Mouse (Mus musculus) spleen, postnatal 14 days (tissue): ENCODE results near the gene Csf2.

ENCODE experiments used
- DNase-seq, 2 experiments: peaks; one replicate each; pipeline ENCODE4 v3.0.0; 2021 to 2022; ENCODE audit warnings: low spot score in 2 of 2

The Csf2 gene

DNA sequence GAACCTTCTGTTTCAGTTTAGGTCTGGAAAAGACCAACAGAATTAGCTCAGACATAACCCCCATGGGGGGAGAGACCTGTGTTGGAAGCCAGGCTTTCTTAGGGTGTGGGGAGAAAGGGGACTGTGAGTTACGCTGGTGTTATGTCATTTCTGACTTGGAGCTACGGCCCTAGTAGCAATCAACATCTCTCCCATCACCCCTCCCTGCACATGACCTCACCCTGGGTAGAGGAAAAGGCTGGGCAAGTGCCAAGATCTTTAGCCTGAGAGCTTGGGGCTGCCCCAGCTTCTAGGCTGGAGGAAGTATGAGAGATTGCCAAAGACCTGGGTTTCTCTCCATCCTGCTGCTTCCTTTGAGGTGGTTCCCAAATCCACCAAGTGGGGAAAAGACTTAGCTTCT, 12.5 kb downstream of the Csf2 start:
- no peak for DNase-seq

DNA sequence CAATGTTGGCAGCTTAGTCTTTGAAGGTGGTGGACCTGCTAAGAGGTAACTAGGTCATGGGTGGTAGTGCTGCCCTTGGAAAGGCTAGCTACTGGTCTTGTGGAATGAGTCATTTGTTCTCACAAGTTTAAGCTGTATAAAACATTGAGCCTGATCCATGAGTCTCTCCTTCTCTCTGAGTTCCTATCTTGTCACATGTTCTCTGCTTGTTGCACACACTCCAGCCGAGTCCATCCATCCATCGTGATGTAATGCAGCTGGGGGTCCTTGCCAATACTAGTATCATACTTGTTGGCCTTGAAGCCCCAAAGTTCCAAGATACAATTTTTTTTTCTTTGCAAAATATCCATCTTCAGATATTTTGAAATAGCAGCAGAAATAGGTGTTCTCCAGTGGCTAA, 22.0 kb downstream of the Csf2 start:
- no peak for DNase-seq

DNA sequence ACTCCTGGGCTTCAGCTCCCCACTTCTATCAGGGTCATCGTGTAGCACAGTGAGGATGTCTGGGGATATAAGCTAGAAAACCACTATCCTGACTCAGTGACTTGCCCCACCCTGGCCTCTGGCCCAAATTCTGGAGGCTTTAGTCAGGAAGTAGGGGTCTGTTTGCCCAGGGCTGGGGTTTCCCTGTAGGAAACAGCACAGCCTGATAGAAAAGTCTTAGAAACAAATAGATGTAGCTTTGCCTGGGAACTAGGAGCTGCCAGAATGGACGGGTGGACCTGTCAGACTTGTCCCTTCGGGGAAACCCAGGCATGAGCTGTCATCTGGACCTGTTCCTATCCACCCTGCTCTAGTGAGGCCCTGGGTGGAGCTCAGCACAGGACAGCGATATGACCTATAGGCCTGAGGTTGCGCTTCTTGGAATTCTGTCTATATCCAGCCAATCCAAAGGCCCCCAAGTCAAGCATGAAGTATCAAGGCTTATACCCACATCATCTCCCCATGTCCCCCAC, 24.9 kb downstream of the Csf2 start:
- DNase-seq = no peak

DNA sequence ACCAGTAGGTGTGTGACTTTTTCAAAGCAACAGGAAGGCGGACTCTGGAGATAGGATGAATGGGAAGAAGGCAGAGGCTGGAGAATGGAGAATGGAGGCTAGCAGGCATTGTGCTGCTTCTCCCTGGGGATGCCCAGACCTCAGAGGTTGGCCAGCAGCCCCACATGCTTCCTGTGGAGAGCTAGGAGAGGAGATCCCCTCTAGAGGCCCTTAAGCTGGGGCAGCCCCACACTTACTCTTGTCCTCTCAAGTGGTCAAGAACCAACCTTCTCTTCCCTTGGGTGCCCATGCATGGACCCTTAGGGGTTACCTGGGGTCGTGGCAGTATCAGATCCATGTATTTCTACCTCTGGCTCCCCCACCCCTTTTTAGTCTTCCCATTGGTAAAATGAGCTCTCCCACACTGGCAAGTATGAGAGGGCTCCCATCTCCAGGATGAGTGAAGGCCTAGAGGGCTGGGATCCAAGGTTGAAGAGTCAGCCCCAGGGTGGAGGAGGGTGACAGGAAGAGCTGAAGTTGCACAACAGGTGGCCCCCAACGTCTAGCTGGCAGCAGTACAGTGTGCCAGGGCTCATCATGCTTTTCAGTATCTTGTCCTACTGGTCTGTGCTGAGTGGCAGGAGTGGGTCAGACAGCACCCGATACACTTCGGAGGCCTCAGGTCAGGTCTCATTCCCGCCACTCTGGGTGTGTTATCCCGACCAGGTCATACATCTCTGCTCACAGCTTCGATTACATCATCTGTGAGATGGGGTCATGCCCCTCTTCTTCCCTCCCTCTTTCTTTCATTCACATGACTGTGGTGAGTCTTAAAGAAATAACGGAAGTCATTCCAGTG, 25.6 kb downstream of the Csf2 start:
- DNase-seq = no peak

DNA sequence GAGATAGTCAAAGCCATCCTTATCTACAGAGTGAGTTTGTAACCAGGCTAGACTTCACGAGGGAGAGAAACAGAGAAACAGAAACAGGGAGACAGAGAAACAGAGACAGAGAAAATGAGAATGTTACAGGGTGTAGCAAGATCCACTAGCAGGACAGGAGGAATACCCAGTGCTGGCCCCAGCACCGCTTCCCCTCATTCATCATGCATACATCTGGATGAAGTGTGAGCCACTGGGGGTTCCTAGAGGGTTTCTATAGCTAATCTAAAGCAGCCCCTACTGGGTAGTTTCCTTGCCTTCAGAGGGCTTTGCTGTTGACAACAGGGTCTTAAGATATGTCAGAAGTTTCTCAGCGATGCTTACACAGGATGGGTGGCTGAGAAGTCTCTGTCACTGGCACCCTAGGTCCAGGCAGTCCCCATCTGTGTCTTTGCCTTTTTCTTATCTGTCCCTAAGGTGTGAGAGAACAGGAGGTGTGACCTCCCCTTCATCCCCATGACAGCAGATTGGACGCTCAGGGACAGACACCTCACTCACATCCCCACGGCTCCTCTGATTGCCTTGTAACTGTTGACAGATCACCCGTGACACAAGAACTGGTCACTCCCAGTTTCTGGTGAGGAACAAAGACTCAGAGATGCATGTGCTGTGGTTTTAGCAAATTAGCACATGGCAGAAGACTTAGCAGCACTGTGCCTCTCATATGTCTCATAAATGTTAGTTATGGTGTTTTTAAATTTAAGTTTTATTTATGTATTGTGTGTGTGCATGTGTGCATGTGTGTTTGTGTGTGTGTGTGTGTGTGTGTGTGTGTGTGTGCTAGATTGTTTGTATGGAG, 29.3 kb downstream of the Csf2 start:
- no peak for DNase-seq

DNA sequence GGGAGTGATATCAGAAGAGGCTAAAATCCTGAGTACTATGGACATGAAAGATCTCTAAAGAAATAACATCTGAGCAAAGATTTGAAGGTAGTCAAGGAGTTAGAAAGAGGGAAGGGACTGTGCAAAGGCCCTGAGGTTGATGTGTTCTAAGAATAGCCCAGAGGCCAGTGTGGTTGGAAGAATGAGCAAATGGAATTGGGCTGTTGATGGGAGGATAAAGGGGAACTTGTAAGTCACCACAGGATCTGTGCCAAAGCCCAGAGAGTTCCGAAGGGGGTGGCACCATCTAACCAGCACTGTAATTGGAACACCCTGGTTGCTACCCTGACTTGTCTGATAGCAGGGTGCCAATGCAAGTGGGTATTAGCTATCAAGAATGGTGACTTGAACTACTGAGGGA, 30.3 kb downstream of the Csf2 start:
- no peak for DNase-seq

DNA sequence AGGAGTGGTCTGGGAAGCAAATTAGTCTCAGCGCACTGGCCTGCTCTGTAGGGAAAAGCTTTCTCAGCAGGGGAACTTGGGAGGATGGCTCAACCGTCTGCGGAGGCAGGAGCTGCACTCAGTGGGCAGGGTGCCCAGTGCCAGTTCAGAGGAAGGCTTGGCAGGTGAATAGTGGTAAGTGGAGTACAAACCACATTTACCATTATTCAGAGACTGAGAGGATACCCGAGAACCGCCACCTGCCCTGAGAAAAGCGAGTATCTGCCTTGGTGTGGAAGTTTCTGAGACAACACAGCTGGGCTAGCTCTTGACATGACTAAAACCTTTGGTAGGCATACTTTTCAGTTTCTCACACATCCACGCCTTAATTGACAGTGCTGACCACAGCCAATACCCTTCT, 32.1 kb downstream of the Csf2 start:
- no peak for DNase-seq

DNA sequence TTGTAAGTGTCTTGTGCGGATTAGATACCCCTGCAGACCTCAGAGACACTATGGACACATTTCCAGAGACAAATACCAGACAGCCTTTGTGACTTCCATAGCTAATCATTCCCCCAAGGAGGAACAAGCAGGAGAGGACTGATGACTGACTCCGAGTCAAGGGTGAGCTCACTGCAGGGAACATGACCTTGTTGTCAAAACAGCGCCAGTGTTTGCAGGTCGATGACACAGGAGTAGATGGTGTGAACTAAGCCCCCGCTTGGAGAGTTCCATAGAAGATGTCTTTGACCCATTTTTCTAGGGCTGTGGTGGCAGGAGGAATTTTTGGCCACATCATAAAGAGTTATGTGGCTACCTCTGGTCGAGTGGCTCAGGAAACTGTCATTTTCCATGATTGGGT, 33.4 kb downstream of the Csf2 start:
- no peak for DNase-seq

DNA sequence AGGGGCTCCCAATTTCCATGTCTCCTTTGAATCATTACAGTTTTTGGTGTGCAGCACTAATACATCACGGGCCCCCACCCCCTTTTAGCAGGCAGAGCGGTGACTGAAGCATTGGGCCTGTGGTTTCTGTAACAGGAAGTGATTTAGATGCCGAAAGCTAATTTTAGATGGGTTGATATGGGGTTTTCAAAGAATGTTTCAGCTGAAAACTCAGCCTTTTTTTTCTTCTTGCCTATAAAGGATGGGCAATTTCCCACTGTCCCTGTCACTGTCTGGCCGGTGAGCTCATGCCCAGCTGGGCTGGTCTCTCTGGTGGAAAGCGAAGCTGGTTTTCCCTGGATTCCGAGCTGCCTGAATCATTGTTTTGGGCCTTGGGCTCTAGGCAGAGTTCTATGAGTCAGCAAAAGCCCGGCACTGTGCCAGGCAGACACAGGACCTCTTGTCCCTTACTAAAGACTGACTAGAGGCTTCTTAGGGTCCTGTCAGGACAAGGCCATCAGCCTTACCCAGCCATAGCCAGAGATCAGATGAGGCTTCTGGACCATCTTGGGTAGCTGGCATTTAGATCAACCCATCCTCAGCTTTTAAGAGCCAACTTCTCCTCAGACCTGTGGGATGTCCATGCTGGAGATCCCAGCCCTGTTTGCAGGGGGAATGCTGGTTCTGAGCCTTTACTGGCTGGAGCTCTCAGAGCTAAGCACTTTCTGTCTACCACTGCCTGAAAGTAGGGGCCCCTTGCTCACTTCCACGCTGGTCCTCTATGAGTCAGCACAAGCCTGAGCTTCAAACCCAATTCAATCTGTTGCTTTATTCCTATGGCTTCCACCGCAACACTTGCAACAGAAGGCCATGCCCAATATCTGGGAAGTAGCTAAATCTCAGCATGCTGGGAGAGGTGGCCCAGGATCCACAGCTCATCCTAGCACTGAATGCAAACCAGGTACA, 34.7 kb downstream of the Csf2 start:
- no peak for DNase-seq

DNA sequence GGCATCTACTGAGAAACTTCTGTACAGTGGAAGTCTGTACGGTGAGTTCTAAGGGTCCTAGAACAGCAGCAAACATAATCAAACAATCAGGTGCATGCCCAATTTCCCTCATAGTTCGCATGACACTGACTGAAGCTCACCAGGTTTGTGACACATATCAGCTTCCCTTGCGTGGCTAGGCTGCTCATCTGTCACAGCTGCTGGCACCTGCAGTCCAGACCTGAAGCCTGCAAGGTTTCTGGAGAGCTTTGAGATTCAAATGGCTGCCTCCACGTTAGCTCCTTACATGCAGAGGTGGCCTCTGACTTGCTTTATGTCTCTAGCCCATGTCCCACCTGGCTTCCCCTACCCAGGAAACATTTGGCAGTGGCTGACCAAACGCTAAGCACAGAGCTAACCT, 35.8 kb downstream of the Csf2 start:
- DNase-seq = no peak

DNA sequence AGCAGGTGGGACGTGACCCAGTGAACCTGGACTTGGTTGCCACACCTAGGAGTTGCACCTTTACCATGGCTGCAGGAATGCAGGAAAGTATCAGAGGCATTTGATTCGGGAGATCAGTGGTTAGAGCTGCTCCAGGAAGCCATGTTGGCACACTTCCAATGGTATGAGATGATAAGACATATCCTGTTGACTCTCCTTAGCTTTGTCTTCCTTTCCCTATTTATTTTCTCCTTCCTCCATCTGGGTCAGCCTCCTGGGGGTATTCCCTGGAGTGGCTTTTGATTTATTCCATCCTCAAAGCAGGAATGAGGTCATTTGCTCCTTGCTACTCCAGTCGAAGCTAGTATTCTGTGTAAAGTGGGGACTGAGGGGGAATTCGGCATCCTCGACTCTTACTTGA, 42.5 kb downstream of the Csf2 start:
- DNase-seq = no peak

DNA sequence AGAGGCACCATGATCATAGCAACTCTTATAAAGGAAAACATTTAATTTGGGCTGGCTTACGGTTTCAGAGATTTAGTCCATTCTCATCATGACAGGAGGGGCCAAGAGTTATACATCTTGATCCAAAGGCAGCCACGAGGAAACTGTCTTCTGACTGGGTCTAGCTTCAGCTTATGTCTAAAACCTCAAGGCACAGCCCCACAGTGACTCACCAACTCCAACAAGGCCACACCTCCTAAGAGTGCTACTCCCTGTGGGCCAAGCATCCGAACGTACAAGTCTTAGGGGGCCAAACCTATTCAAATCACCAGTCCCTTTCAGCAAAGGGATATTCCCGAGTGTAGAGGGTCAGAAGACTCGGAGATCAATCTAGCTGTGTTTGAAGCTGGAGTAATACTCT, 44.1 kb downstream of the Csf2 start:
- no peak for DNase-seq

DNA sequence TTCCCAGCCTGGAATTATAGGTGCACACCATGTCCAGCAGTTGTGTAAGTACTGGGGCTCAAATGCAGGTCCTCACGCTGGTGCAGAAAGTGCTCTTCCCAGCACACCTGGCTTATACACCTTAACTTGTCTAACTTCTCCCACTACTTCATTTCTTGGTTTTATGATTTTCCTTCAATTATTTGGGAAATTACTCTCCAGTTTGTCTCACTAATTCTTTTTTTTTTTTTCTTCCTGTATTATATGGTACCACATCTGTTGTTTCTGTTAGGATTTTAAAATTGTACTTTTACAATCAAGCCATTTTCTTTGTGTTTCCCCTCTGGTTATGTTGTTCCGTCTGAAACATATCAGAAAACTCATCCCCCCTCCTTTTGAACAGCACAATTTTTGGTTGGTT, 44.7 kb downstream of the Csf2 start:
- DNase-seq = no peak

DNA sequence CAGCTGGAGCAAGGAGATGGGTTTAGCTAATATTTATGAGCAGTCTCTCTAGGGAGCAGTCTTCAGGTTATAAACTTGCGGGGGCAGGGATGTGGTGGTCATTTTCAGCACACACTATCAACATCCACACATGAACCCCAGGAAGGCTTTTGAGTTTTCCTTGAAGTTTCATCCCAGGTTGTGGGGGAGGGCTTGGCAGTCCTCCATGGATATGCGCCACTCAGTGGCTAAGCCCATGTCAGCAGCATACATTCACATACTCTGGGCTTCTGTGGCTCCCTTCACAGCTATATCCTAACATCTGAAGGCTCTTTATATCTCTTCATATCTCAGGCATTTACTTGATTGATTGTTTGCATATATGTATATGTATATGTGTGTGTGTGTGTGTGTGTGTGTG, 46.3 kb downstream of the Csf2 start:
- no peak for DNase-seq

DNA sequence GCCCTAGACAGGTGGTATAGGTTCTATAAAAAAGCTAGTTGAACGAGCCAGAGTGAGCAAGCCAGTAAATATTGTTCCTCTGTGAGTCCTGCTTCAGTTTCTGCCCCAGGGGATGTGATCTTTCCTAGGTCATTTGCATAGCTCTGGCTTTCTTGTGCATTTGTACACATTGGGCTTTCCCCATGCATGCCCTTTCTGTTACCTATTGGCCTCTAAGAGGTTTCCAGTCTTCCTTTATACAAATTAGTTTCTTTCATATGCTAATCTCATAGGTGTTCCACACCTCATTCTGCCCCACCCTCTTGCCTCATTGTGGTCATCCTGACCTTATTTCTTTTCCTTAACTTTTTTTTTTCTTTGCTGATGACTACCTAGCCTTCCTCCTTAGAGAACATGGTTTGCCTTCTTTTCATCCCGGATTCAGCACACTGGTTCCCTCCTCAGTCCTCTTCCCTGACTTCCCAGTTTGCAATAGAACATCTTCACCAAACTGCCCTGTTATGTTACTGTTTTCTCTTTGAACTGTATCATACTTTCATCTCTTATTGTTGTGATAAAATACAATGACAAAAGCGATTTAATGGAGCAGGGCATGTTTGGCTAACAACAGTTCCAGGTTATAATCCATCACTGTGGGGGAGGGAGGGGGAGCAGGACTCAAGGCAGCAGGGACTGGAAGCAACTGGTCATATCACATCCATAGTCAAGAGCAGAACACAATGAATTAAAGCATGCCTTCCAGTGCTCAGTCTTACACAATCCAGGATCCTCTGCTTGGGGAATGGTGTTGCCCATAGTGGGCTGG, 47.4 kb downstream of the Csf2 start:
- DNase-seq = no peak

DNA sequence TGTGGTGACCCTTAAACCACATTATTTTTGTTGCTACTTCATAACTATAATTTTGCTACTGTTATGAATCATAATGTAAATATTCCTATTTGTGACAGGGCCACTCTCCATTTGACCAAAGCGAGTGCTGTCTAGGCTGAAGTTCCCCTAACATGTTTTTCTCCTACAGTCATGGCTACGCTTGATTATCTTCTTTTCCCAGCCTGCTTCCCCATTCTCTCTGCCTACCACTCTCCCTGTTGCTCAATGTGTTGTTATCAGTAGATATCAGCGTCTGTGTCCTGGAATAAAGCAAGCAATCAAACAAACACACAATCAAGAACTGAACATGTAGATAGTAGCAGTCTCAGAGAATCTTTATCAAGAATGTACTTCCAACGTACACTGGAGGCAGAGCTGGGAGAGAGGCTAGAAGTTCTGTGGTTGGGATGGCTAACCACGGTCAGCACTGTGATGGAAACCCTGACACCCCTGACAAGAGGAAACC, 48.1 kb downstream of the Csf2 start:
- no peak for DNase-seq
